Mouse (Mus musculus): ENCODE results near the gene Mrpl49. TPM values are rescaled to one million over a fixed set of nuclear protein-coding genes. Genes with fewer than 3 reads are reported as not detected.
A peak's percentile ranks its signal among the peaks of the same experiment; 100 is the strongest.

The Mrpl49 gene
- polyA plus RNA-seq, 1 experiment from 2014 or later, result 65.5 TPM

DNA sequence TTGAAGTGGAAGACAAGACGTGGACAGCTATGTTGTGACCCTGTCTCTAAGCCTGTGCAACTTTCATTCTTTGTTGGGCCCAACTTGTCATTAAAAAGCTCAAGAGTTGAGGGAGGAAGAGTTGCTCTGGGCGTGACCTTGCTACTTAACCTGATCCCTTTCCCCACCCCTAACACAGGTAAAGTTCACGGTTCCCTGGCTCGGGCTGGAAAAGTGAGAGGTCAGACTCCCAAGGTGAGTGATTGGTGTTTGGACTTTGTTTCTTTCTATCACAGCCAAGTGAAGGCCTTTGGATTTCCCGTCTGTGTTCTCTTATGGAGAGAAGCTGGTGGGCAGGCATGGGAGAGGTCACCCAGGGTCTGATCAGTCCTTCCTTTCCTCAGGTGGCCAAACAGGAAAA, 1.4 kb upstream of the Mrpl49 start:
- H3K9me3 ChIP-seq (ENCODE audit: control insufficient read depth, low read length), result no peaks in the 10 kb centered on the region
- H3K9ac ChIP-seq (replicated peaks; ENCODE audit: low read depth, low read length), result no peak overlapping the region
- 85% methylated on average over 5 of the region's 5 CpGs for WGBS
- H3K36me3 ChIP-seq (ENCODE audit: control insufficient read depth, insufficient read depth, low read length), result peaks cover 11% of the 10 kb centered on the region
- no peak overlapping the region for H3K27ac ChIP-seq (ENCODE audit: low read depth, low read length)
- no peaks in the 10 kb centered on the region for H3K27me3 ChIP-seq (ENCODE audit: control insufficient read depth, insufficient read depth, low read length)
- no peak for ATAC-seq (ENCODE audit: low read depth)
- H3K4me2 ChIP-seq (ENCODE audit: low read depth, low read length), result peak overlapping the region; percentile 83
- H3K4me1 ChIP-seq (ENCODE audit: control insufficient read depth, insufficient read depth, low read length), result peaks cover 26% of the 10 kb centered on the region
- peak overlapping the region; percentile 78; the same call in 1 of the 2 replicates for H3K4me3 ChIP-seq (ENCODE audit: low read depth, low read length)

DNA sequence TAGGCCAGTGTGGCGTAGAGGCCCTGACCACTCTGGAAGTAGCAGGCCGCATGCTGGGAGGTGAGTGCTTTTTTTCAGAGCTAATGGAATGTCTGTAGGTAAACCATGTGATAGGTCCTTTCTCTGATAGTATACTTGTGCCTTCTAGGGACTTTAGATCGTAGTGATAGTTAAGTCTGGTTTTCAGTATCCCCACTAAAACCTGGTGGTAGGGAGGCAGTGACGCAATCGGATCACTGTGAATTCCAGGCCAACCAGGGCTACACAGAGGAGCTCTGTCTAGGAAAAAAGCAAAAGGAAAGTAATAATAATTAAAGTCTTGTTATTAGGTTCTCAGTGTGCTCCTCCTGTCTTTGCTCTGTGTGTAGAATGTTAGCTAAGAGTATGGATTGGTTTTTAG, 928 bp upstream of the Mrpl49 start:
- peak overlapping the region; percentile 79 for H3K9ac ChIP-seq (replicated peaks; ENCODE audit: low read depth, low read length)
- H3K36me3 ChIP-seq (ENCODE audit: control insufficient read depth, insufficient read depth, low read length), result peaks cover 16% of the 10 kb centered on the region
- peaks cover 26% of the 10 kb centered on the region for H3K4me1 ChIP-seq (ENCODE audit: control insufficient read depth, insufficient read depth, low read length)
- ATAC-seq (ENCODE audit: low read depth), result no peak
- no peaks in the 10 kb centered on the region for H3K27me3 ChIP-seq (ENCODE audit: control insufficient read depth, insufficient read depth, low read length)
- peak overlapping the region; percentile 78 for H3K4me3 ChIP-seq (ENCODE audit: low read depth, low read length)
- H3K9me3 ChIP-seq (ENCODE audit: control insufficient read depth, low read length), result no peaks in the 10 kb centered on the region
- 35% methylated on average over 5 of the region's 5 CpGs for WGBS
- peak overlapping the region; percentile 83 for H3K4me2 ChIP-seq (ENCODE audit: low read depth, low read length)
- H3K27ac ChIP-seq (ENCODE audit: low read depth, low read length), result no peak overlapping the region

DNA sequence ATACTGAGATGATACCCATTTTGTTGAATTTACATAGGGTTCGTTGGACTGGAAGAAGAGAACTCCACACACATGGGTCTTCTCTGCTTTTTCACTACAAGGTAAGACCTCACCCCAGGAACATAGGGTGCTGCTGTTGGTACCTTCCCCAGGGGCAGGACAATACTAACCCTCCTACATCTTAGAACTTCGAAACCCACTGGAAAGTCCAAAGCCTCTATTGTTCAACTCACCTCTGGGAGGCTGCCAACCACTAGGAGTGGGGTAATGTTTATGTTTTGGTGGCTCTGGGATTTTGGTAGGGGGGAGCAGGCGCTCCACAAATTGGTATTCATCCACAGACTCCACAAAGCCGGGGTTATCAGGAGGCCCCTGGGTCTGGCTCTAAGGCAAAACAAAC, 889 bp downstream of the Mrpl49 start:
- peaks cover 15% of the 10 kb centered on the region for H3K4me1 ChIP-seq (ENCODE audit: control insufficient read depth, insufficient read depth, low read length)
- peaks cover 33% of the 10 kb centered on the region for H3K36me3 ChIP-seq (ENCODE audit: control insufficient read depth, insufficient read depth, low read length)
- 68% methylated on average over 4 of the region's 4 CpGs for WGBS
- no peaks in the 10 kb centered on the region for H3K9me3 ChIP-seq (ENCODE audit: control insufficient read depth, low read length)
- H3K9ac ChIP-seq (replicated peaks; ENCODE audit: low read depth, low read length), result peak overlapping the region; percentile 79; the same call in 1 of the 2 replicates
- H3K4me3 ChIP-seq (ENCODE audit: low read depth, low read length), result peak overlapping the region; percentile 78
- H3K4me2 ChIP-seq (ENCODE audit: low read depth, low read length), result peak overlapping the region; percentile 79
- H3K27ac ChIP-seq (ENCODE audit: low read depth, low read length), result no peak overlapping the region
- no peaks in the 10 kb centered on the region for H3K27me3 ChIP-seq (ENCODE audit: control insufficient read depth, insufficient read depth, low read length)
- ATAC-seq (ENCODE audit: low read depth), result no peak

DNA sequence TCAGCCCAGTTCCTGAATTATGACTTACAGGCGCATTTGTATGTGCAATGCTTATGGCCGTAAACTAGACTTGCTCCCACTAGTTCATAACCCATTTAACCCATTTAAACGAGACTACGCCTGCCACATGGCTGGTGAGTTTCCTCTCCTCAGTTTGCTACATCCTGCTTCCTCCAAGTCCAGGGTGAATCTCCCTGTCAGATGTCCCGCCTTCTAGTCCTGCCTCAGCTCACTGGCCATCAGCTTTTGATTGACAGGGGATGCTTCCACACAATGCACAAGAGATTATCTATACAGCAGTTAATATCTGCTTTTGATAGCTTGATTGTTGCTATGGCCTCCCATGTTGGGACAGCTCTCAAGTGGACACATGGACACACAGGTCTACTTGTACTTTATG, 3.3 kb downstream of the Mrpl49 start:
- H3K27ac ChIP-seq (ENCODE audit: low read depth, low read length), result no peak overlapping the region
- no peak for ATAC-seq (ENCODE audit: low read depth)
- no peak overlapping the region for H3K4me3 ChIP-seq (ENCODE audit: low read depth, low read length)
- H3K9me3 ChIP-seq (ENCODE audit: control insufficient read depth, low read length), result no peaks in the 10 kb centered on the region
- no peak overlapping the region for H3K9ac ChIP-seq (replicated peaks; ENCODE audit: low read depth, low read length)
- 83% methylated on average over 5 of the region's 5 CpGs for WGBS
- H3K4me1 ChIP-seq (ENCODE audit: control insufficient read depth, insufficient read depth, low read length), result peaks cover 14% of the 10 kb centered on the region
- H3K27me3 ChIP-seq (ENCODE audit: control insufficient read depth, insufficient read depth, low read length), result no peaks in the 10 kb centered on the region
- H3K4me2 ChIP-seq (ENCODE audit: low read depth, low read length), result no peak overlapping the region
- peaks cover 57% of the 10 kb centered on the region for H3K36me3 ChIP-seq (ENCODE audit: control insufficient read depth, insufficient read depth, low read length)

DNA sequence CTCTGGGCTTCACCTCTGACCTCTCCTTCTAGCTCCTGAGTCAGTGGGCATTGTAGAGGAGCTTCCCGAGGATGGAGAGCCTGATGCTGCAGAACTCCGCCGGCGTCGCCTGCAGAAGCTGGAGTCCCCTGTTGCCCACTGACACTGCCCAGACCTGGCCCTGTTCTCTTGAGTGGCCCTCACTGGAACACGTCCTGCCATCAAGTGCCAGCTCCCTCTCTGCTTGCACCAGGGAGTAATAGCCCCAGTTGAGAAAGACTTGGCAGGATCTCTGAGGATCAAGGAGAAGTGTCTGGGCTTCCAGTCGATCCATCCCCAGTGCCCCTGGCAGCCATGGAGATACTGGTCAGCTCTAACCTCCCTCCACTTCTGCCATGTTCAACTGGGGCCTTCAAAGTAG, 5.1 kb downstream of the Mrpl49 start:
- no peak overlapping the region for H3K4me2 ChIP-seq (ENCODE audit: low read depth, low read length)
- peaks cover 18% of the 10 kb centered on the region for H3K4me1 ChIP-seq (ENCODE audit: control insufficient read depth, insufficient read depth, low read length)
- H3K27ac ChIP-seq (ENCODE audit: low read depth, low read length), result no peak overlapping the region
- no peak overlapping the region for H3K9ac ChIP-seq (replicated peaks; ENCODE audit: low read depth, low read length)
- no peaks in the 10 kb centered on the region for H3K9me3 ChIP-seq (ENCODE audit: control insufficient read depth, low read length)
- no peak for ATAC-seq (ENCODE audit: low read depth)
- no peaks in the 10 kb centered on the region for H3K27me3 ChIP-seq (ENCODE audit: control insufficient read depth, insufficient read depth, low read length)
- peaks cover 68% of the 10 kb centered on the region for H3K36me3 ChIP-seq (ENCODE audit: control insufficient read depth, insufficient read depth, low read length)
- no peak overlapping the region for H3K4me3 ChIP-seq (ENCODE audit: low read depth, low read length)
- WGBS, result 84% methylated on average over 7 of the region's 7 CpGs

- Histone ChIP-seq H3K9me3 (ENCODE audit: control insufficient read depth, low read length) (no peaks in the 10 kb centered on the region), H3K4me2 (ENCODE audit: low read depth, low read length) (no peak overlapping the region), H3K9ac (replicated peaks; ENCODE audit: low read depth, low read length) (no peak overlapping the region; the same call in 1 of the 2 replicates), H3K27ac (ENCODE audit: low read depth, low read length) (no peak overlapping the region), H3K27me3 (ENCODE audit: control insufficient read depth, insufficient read depth, low read length) (no peaks in the 10 kb centered on the region), H3K36me3 (ENCODE audit: control insufficient read depth, insufficient read depth, low read length) (peaks cover 56% of the 10 kb centered on the region), H3K4me3 (ENCODE audit: low read depth, low read length) (no peak overlapping the region; the same call in 1 of the 2 replicates), H3K4me1 (ENCODE audit: control insufficient read depth, insufficient read depth, low read length) (peaks cover 18% of the 10 kb centered on the region)
- 90% methylated on average over 11 of the region's 11 CpGs for WGBS
- ATAC-seq (ENCODE audit: low read depth), result no peak
Measured at GRCm38 (mm10) chr19:6048681-6049410, 8.7 kb downstream of the Mrpl49 start.

GRCm38 (mm10) chr19:6047899-6048166, 9.8 kb downstream of the Mrpl49 start:
- Histone ChIP-seq H3K27ac (ENCODE audit: low read depth, low read length) (no peak overlapping the region), H3K4me3 (ENCODE audit: low read depth, low read length) (peak overlapping the region; percentile 84), H3K36me3 (ENCODE audit: control insufficient read depth, insufficient read depth, low read length) (peaks cover 46% of the 10 kb centered on the region), H3K4me2 (ENCODE audit: low read depth, low read length) (peak overlapping the region; percentile 70), H3K4me1 (ENCODE audit: control insufficient read depth, insufficient read depth, low read length) (peaks cover 18% of the 10 kb centered on the region), H3K9ac (replicated peaks; ENCODE audit: low read depth, low read length) (peak overlapping the region; percentile 90; the same call in 1 of the 2 replicates), H3K9me3 (ENCODE audit: control insufficient read depth, low read length) (no peaks in the 10 kb centered on the region), H3K27me3 (ENCODE audit: control insufficient read depth, insufficient read depth, low read length) (no peaks in the 10 kb centered on the region)
- no peak for ATAC-seq (ENCODE audit: low read depth)
- WGBS, result 86% methylated on average over 8 of the region's 8 CpGs

DNA sequence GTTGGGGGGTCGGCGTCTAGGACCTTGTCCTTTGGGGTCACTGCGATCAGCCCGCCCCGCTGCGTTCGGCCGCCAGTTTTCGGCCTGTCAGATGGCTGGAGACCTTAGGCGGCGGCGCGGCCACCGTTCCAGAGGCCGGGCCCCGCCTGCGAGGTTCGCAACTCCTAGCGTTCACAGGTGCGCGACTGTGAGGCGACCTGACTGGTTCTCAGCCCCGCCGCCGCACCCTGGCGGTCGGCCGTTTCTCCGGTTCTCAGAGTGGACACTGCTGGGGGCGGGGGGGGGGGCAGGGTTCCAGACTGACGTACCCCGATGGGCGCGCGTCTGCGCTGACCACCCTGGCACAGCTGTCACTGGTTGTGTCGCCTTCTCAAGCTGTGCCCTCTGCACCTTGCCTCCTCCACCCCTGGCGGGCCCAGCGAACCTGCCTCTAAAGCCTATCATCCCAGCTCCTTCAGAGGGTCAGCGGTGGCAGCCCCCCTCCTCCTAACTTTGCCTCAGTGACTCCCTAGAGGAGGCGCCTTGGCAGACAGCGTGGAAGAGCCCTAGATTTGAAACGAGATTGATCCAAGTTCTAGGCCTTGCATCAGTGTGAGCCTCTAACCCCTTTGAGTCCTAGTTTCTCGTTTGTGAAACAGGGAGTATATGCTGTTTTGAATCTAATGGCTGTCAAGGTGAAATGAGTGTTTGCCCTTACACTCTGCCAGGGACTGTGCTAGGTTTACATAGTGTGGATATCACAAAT, 10.3 kb downstream of the Mrpl49 start:
- 2% methylated on average over 44 of the region's 44 CpGs for WGBS
- ATAC-seq (ENCODE audit: low read depth), result peak; percentile 8
- H3K36me3 ChIP-seq (ENCODE audit: control insufficient read depth, insufficient read depth, low read length), result peaks cover 41% of the 10 kb centered on the region

More for the DNA sequence above, 10.3 kb downstream of the Mrpl49 start:
- Histone ChIP-seq H3K27ac (ENCODE audit: low read depth, low read length) (peak overlapping the region; percentile 100), H3K4me1 (ENCODE audit: control insufficient read depth, insufficient read depth, low read length) (peaks cover 18% of the 10 kb centered on the region), H3K4me3 (ENCODE audit: low read depth, low read length) (peak overlapping the region; percentile 84), H3K4me2 (ENCODE audit: low read depth, low read length) (peak overlapping the region; percentile 70), H3K27me3 (ENCODE audit: control insufficient read depth, insufficient read depth, low read length) (no peaks in the 10 kb centered on the region), H3K9me3 (ENCODE audit: control insufficient read depth, low read length) (no peaks in the 10 kb centered on the region), H3K9ac (replicated peaks; ENCODE audit: low read depth, low read length) (peak overlapping the region; percentile 90)

Data from neural tube, embryonic 14.5 days (tissue).